Mouse (Mus musculus) macrophage (primary cell): ENCODE results near the gene Rbm26. TPM values are rescaled to one million over a fixed set of nuclear protein-coding genes. Genes with fewer than 3 reads are reported as not detected.

Experiments used
- H3K27ac ChIP-seq: fragments of 350-480 bp; formaldehyde crosslinking; 2 replicates; pipeline ENCODE4 v1.9.0; 2021
- H3K36me3 ChIP-seq: fragments of 350-480 bp; formaldehyde crosslinking; 2 replicates; pipeline ENCODE4 v1.9.0; 2021; ENCODE audit errors: inconsistent target
- H3K4me3 ChIP-seq: fragments of 350-480 bp; formaldehyde crosslinking; 2 replicates; pipeline ENCODE4 v1.9.0; 2021; ENCODE audit errors: inconsistent target
- H3K79me2 ChIP-seq: fragments of 350-480 bp; formaldehyde crosslinking; 2 replicates; pipeline ENCODE4 v1.9.0; 2021; ENCODE audit errors: inconsistent target
- WGBS: methylation state at CpG from one replicate; pipeline ENCODE4 v1.1.7; 2026; ENCODE audit warnings: inconsistent platforms; ENCODE audit not compliant: missing documents; 5-methylcytosine and 5-hydroxymethylcytosine counted together
- polyA plus RNA-seq: library from polyadenylated mRNA; stranded (reverse); fragments of 250-400 nt; gene quantifications from 3 replicates; pipeline ENCODE4 v1.2.4, GENCODE M21; 2018; ENCODE audit warnings: inconsistent platforms

Gene Rbm26
- polyA plus RNA-seq, 1 experiment from 2014 or later: 27.6 TPM

DNA sequence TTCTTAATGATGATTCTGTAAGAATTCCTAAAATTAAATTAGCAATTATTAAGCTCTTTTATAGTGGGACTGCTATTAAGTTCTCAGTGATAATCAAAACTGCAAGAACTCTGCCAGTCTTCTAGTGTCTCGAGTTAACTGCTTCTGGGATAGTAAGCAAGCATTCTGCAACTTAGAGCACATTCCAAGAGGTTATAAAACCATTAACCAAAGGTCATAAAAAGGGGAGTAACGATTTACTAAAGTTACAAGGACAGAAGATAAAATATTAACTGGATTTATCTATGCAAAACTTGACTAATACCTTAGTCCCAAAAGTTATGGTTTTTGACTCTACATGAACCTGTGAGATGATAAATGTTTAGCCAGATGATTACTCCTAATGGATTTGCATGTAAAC, 18.6 kb downstream of the Rbm26 start:
- Histone ChIP-seq H3K27ac (no peak overlapping the region), H3K4me3 (no peak overlapping the region), H3K79me2 (peaks cover 33% of the 10 kb centered on the region), H3K36me3 (peaks cover 16% of the 10 kb centered on the region; the same call in 1 of the 2 replicates)
- 94% methylated on average over 2 of the region's 2 CpGs for WGBS

DNA sequence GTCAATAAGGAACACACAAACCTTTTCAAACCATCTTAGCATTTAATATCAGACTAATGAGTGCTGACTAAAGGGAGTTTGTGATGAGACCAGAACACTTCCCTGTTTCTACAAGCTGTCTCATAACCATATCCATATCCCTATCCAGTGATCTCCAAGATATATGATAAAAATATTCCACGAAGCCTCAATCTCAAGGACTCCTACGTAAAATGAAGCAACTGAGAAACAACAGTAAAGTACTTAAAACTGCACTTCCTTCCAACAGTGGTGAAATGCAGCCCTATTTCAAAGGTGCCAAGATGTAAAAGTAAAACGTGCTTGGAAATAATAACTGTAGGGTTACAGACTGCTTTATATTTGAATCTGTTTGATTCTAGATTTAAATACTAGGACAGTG, 43.1 kb downstream of the Rbm26 start:
- Histone ChIP-seq H3K36me3 (peaks cover 16% of the 10 kb centered on the region; the same call in 1 of the 2 replicates), H3K27ac (no peak overlapping the region), H3K79me2 (no peaks in the 10 kb centered on the region), H3K4me3 (no peak overlapping the region)
- 93% methylated on average over 3 of the region's 3 CpGs for WGBS

GRCm38 (mm10) chr14:105127715-105128385, 49.3 kb downstream of the Rbm26 start:
- Histone ChIP-seq H3K36me3 (peaks cover 29% of the 10 kb centered on the region), H3K79me2 (no peaks in the 10 kb centered on the region), H3K4me3 (no peak overlapping the region), H3K27ac (no peak overlapping the region)
- WGBS: 90% methylated on average over 3 of the region's 4 CpGs

- H3K4me3 ChIP-seq: no peak overlapping the region
- WGBS: 97% methylated on average over 9 of the region's 9 CpGs
- no peaks in the 10 kb centered on the region for H3K79me2 ChIP-seq
- peaks cover 29% of the 10 kb centered on the region for H3K36me3 ChIP-seq
- no peak overlapping the region for H3K27ac ChIP-seq
Measured at GRCm38 (mm10) chr14:105124513-105124912, 52.6 kb downstream of the Rbm26 start.

- H3K36me3 ChIP-seq: peaks cover 30% of the 10 kb centered on the region; the same call in 1 of the 2 replicates
- 100% methylated on average over 2 of the region's 2 CpGs for WGBS
- H3K4me3 ChIP-seq: no peak overlapping the region
- H3K79me2 ChIP-seq: no peaks in the 10 kb centered on the region
- no peak overlapping the region for H3K27ac ChIP-seq
Measured at GRCm38 (mm10) chr14:105115402-105115801, 61.7 kb downstream of the Rbm26 start.

DNA sequence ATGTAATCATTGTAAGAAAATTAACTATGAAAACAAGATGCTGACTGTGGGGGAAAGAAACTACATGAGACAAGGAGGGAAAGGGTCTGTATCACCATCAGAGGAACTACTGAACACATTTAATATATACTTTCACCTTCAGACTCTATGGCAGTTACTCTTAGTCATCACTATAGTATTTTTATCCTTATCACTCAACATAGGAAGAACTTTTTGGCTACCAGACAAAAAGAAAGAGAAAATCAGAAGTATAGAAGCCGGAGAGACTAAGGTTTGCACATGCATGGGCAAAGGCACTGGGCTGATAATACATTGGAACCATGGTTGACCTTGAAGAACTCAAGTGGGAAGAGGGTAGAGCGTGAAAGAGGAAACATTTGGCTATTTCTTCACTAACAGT, 70.9 kb downstream of the Rbm26 start:
- Histone ChIP-seq H3K79me2 (no peaks in the 10 kb centered on the region), H3K27ac (no peak overlapping the region), H3K4me3 (no peak overlapping the region), H3K36me3 (no peaks in the 10 kb centered on the region)
- WGBS: 95% methylated on average over 2 of the region's 2 CpGs

- Histone ChIP-seq H3K36me3 (no peaks in the 10 kb centered on the region), H3K79me2 (no peaks in the 10 kb centered on the region), H3K4me3 (no peak overlapping the region), H3K27ac (no peak overlapping the region)
- 80% methylated on average over 5 of the region's 7 CpGs for WGBS
Measured at GRCm38 (mm10) chr14:105098861-105099260, 78.3 kb downstream of the Rbm26 start.

DNA sequence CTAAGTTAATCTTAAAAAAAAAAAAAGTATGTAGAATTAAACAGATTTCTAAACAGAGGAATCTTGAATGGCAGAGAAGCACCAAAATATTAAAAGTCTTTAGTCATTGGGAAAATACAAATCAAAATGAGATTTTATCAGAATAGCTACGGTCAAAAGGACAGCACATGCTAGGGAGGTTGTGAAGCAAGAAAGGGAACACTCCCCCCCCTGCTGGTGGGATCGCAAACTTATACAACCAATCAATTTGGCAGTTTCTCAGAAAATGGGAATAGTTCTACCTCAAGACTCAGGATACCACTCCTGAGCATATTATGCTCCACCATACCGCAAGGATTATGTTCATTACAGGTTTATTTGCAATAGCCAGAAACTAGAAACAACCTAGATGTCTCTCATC, 80.9 kb downstream of the Rbm26 start:
- 65% methylated on average over 3 of the region's 3 CpGs for WGBS
- Histone ChIP-seq H3K36me3 (no peaks in the 10 kb centered on the region), H3K4me3 (no peak overlapping the region), H3K79me2 (no peaks in the 10 kb centered on the region), H3K27ac (no peak overlapping the region)

- Histone ChIP-seq H3K36me3 (no peaks in the 10 kb centered on the region), H3K4me3 (no peak overlapping the region), H3K27ac (no peak overlapping the region), H3K79me2 (no peaks in the 10 kb centered on the region)
- WGBS: 89% methylated on average over 4 of the region's 4 CpGs
Measured at GRCm38 (mm10) chr14:105087001-105087400, 90.1 kb downstream of the Rbm26 start.

- H3K27ac ChIP-seq: no peak overlapping the region
- 73% methylated on average over 6 of the region's 7 CpGs for WGBS
- no peaks in the 10 kb centered on the region for H3K36me3 ChIP-seq
- H3K79me2 ChIP-seq: no peaks in the 10 kb centered on the region
- H3K4me3 ChIP-seq: no peak overlapping the region
Measured at GRCm38 (mm10) chr14:105085332-105085993, 91.7 kb downstream of the Rbm26 start.

DNA sequence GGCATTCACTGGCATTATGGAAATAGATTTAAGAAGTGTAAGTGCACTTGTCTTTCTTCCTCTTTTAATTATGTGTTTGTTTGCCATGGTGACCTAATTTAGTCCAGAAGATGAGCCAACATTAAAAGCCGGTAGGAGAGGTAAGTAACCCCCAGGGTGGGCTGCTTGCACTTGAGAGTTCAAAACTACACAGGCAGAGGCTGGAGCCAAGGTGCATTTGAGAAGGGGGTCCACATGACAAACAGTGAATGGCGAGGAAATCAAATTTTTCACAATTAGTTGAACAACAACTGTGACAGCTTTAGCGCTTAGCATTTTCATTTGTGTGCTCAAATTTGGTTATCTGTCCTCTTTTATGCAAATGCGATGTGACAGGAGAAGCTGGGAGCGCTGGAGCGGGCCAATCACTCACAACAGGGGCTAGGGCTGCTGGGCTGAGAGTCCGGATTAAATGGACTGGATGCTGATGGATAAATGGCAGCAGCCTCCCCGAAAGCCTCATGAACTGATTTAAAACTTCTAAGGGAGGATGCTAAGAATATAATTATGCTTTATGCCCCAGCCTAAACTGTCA, 92.3 kb downstream of the Rbm26 start:
- WGBS: 74% methylated on average over 8 of the region's 8 CpGs
- Histone ChIP-seq H3K27ac (no peak overlapping the region), H3K4me3 (no peak overlapping the region), H3K79me2 (no peaks in the 10 kb centered on the region), H3K36me3 (no peaks in the 10 kb centered on the region)

- no peaks in the 10 kb centered on the region for H3K79me2 ChIP-seq
- H3K4me3 ChIP-seq: no peak overlapping the region
- 89% methylated on average over 10 of the region's 11 CpGs for WGBS
- H3K36me3 ChIP-seq: no peaks in the 10 kb centered on the region
- H3K27ac ChIP-seq: no peak overlapping the region
Measured at GRCm38 (mm10) chr14:105084106-105084505, 93.0 kb downstream of the Rbm26 start.

- no peaks in the 10 kb centered on the region for H3K79me2 ChIP-seq
- 91% methylated on average over 2 of the region's 2 CpGs for WGBS
Measured at GRCm38 (mm10) chr14:105074776-105075175, 102.4 kb downstream of the Rbm26 start.

GRCm38 (mm10) chr14:105074376-105074775, 102.8 kb downstream of the Rbm26 start:
- Histone ChIP-seq H3K27ac (no peak overlapping the region), H3K4me3 (no peak overlapping the region), H3K36me3 (no peaks in the 10 kb centered on the region), H3K79me2 (no peaks in the 10 kb centered on the region)
- WGBS: 93% methylated on average over 7 of the region's 7 CpGs

More at GRCm38 (mm10) chr14:105074776-105075175, 102.4 kb downstream of the Rbm26 start:
- H3K36me3 ChIP-seq: no peaks in the 10 kb centered on the region
- H3K4me3 ChIP-seq: no peak overlapping the region
- H3K27ac ChIP-seq: no peak overlapping the region

DNA sequence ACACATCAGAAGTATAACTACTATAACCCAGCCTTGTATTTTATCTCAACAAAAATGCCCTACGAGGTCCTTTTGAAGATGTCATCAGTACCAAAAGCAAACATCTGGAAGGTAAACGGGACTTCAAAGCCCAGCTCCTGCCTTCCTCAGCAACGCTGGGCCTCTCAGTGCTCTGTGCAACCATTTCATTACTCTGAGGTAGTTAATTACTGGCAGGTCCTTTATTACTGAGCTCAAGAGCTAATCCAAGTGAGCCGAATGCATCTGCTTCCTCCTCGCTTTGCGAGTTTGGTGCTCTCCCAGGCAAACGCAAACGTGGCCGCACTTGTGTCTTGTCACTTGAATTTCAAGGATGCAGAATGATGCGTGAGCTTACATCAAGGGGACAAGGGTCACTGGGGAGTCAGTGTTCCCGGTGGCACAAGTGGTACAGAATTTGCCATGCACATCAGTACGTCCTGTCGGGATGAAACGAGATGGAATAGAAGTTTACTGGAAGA, 106.1 kb downstream of the Rbm26 start:
- Histone ChIP-seq H3K27ac (no peak overlapping the region), H3K4me3 (no peak overlapping the region), H3K36me3 (no peaks in the 10 kb centered on the region), H3K79me2 (no peaks in the 10 kb centered on the region)
- WGBS: 70% methylated on average over 14 of the region's 14 CpGs
